Mouse (Mus musculus) intestine, embryonic 15.5 days (tissue): ENCODE results near the gene Limch1. TPM values are rescaled to one million over a fixed set of nuclear protein-coding genes. Genes with fewer than 3 reads are reported as not detected.

Source experiments
- ATAC-seq: fragments of 200-750 bp; cut with Nextera tagmentation; 2 replicates; pipeline ENCODE4 v1.8.0; 2017; ENCODE audit warnings: moderate TSS enrichment, moderate library complexity
- H3K27ac ChIP-seq: fragments of 300-500 bp; sonication (generic); 2 replicates; pipeline ENCODE4 v1.5.1; 2015; ENCODE audit warnings: mild to moderate bottlenecking, inconsistent platforms
- H3K27me3 ChIP-seq: fragments of 300-500 bp; sonication (generic); replicated peaks from 2 replicates; pipeline ENCODE4 v1.6.1; 2015; ENCODE audit warnings: inconsistent platforms
- H3K36me3 ChIP-seq: fragments of 300-500 bp; sonication (generic); 2 replicates; pipeline ENCODE4 v1.6.1; 2015; ENCODE audit warnings: inconsistent platforms
- H3K4me1 ChIP-seq: fragments of 300-500 bp; sonication (generic); replicated peaks from 2 replicates; pipeline ENCODE4 v1.6.1; 2015; ENCODE audit warnings: inconsistent platforms
- H3K4me2 ChIP-seq: fragments of 300-500 bp; sonication (generic); replicated peaks from 2 replicates; pipeline ENCODE4 v1.6.1; 2015; ENCODE audit warnings: mild to moderate bottlenecking, inconsistent platforms
- H3K4me3 ChIP-seq: fragments of 300-500 bp; sonication (generic); replicated peaks from 2 replicates; pipeline ENCODE4 v1.5.1; 2015; ENCODE audit warnings: inconsistent platforms
- H3K9ac ChIP-seq: fragments of 300-500 bp; sonication (generic); 2 replicates; pipeline ENCODE4 v1.6.1; 2015; ENCODE audit warnings: inconsistent platforms
- H3K9me3 ChIP-seq: fragments of 300-500 bp; sonication (generic); 2 replicates; pipeline ENCODE4 v1.6.1; 2016; ENCODE audit warnings: inconsistent platforms
- WGBS: fragments of 180-500 bp; shearing (Covaris S2); methylation state at CpG from one replicate; pipeline ENCODE4 v1.1.7; 2015; 5-methylcytosine and 5-hydroxymethylcytosine counted together
- polyA plus RNA-seq: library from polyadenylated mRNA; unstranded; fragments of >200 nt; fragmentation: Nextera tagmentation; extraction: Ambion mirVana; gene quantifications from 2 replicates; pipeline ENCODE4 v1.2.1, GENCODE M21; 2015

Limch1 gene
- polyA plus RNA-seq, 1 experiment from 2014 or later = 11.7 TPM

DNA sequence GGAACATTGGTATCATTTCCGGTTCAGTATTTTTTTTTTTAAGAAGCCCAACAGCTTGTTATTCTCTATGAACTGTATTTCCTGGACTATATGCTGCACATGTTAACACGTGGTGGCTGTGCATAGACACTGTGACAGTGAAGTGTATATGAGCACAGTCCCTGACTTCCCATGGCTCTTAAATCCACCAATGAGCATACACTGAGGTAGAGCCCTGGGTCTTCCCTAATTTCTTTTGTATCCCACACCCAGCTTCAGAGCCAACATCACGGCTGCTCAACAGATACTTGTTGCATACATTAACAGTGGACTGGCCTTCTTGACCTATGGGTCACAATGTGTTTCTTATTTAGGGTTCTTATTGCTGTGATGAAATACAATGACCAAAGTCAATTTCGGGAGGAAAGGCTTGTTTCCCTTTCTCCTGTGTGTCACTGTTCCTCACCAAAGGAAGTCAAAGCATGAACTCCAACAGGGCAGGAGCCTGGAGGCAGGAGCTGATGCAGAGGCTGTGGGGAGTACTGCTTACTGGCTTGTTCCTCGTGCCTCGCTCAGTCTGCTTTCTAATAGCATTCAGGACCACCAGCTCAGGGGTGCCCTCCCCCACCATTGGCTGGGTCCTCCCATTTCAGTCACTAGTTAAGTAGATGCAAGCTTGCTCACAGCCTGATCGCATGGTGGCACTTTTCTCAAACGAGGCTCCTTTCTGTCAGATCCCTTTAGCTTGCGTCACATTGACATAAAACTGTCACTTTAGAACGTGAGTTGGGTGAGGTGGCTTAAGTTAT lies 130.6 kb downstream of the Limch1 start:
- no peak overlapping the region for H3K9ac ChIP-seq
- H3K36me3 ChIP-seq = no peaks in the 10 kb centered on the region
- no peaks in the 10 kb centered on the region for H3K4me1 ChIP-seq
- H3K9me3 ChIP-seq = no peaks in the 10 kb centered on the region
- no peak overlapping the region for H3K4me3 ChIP-seq
- H3K27me3 ChIP-seq = no peaks in the 10 kb centered on the region
- H3K4me2 ChIP-seq = no peak overlapping the region
- no peak overlapping the region for H3K27ac ChIP-seq
- ATAC-seq = no peak
- WGBS = 62% methylated on average over 10 of the region's 10 CpGs

DNA sequence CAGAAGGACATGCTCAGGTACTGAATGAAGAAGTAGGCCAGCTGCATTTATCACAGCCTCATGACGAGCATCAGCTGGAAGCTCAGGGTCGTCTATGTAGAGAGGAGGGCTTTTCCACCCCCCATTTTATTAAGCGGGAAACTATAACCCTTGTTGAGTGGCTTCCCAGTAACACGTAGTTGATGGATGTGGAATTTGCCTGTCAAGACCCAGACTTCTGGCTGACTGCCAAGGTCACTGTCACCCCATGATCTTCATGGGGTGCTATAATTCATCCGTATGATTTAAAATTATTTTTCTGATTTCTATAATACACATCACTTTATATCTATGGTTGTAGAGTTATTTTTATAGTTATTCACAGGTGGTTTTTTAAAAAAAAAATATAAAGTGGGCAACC lies 131.4 kb downstream of the Limch1 start:
- ATAC-seq = no peak
- no peaks in the 10 kb centered on the region for H3K27me3 ChIP-seq
- no peak overlapping the region for H3K4me2 ChIP-seq
- no peak overlapping the region for H3K9ac ChIP-seq
- H3K9me3 ChIP-seq = no peaks in the 10 kb centered on the region
- H3K4me1 ChIP-seq = no peaks in the 10 kb centered on the region
- no peak overlapping the region for H3K4me3 ChIP-seq
- 60% methylated on average over 5 of the region's 5 CpGs for WGBS
- H3K27ac ChIP-seq = no peak overlapping the region
- no peaks in the 10 kb centered on the region for H3K36me3 ChIP-seq

DNA sequence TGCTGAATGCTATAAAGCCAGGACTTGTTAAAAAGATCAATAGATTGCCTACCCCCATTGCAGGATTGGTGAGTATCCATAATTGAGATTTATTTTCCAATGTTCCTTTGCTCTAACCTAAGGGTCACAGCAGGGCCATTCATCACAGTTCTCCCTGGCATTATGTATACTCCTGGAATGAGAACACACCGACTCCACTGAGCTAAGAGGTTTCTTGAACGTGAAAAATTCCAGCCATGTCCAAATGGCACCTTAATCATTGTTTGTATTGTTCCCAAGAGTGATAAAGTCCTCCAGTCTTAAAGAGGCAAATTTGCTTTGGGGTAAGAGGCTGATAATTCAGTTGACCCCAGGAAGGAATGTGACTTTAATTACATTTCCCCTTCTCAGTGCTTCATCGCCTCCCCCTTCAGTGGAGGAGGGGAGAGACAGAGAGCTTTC lies 136.3 kb downstream of the Limch1 start:
- H3K9ac ChIP-seq = no peak overlapping the region
- WGBS = 19% methylated on average over 3 of the region's 3 CpGs
- no peak overlapping the region for H3K27ac ChIP-seq
- H3K9me3 ChIP-seq = 0 out of 2 replicates have a peak, but pooled peaks cover 3% of the 10 kb centered on the region
- H3K4me2 ChIP-seq = no peak overlapping the region
- H3K4me3 ChIP-seq = no peak overlapping the region
- no peak for ATAC-seq
- no peaks in the 10 kb centered on the region for H3K27me3 ChIP-seq
- H3K4me1 ChIP-seq = no peaks in the 10 kb centered on the region
- H3K36me3 ChIP-seq = no peaks in the 10 kb centered on the region

DNA sequence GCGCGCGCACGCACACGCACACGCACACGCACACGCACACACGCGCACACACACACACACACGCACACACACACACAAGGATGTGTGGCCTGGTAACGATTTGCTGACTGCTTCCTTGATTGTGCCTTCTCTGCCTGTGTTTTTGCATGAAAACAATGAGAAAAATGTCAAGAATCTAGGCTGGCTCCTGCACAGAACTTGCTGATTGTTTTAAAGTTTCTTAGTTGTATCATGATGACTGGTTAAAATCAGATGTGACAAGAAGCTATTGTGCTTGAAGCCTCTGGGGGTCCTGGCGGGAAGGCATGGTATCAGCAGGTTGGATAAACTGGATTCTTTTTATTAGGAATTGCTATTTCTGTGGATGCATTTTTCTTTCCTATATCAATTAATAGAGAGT lies 137.1 kb downstream of the Limch1 start:
- Histone ChIP-seq H3K27ac (no peak overlapping the region), H3K27me3 (no peaks in the 10 kb centered on the region), H3K36me3 (no peaks in the 10 kb centered on the region), H3K9me3 (0 out of 2 replicates have a peak, but pooled peaks cover 3% of the 10 kb centered on the region), H3K4me1 (no peaks in the 10 kb centered on the region), H3K4me2 (no peak overlapping the region), H3K9ac (no peak overlapping the region), H3K4me3 (no peak overlapping the region)
- WGBS = 82% methylated on average over 13 of the region's 13 CpGs
- ATAC-seq = no peak

DNA sequence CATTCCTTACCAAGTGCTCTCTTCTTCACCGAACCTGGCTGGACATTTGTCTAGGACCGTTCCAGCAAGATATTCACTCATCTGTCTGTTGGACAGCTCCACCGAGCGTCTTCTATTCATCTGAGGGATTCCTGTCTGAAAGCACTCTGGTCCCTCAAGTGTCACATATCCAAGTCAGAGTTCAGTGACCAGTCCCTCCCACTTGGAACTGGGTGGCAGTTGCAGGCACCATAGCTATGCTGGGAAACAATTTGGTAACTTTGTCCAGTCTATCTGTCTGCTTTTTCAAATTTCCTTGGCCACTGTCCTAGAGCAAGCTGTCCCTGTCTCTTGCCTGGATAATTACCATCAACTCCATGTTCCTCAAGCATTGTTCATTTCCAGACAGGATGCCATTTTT lies 138.9 kb downstream of the Limch1 start:
- Histone ChIP-seq H3K4me1 (no peaks in the 10 kb centered on the region), H3K4me2 (no peak overlapping the region), H3K27ac (no peak overlapping the region), H3K27me3 (no peaks in the 10 kb centered on the region), H3K4me3 (no peak overlapping the region), H3K9me3 (0 out of 2 replicates have a peak, but pooled peaks cover 3% of the 10 kb centered on the region), H3K9ac (no peak overlapping the region), H3K36me3 (no peaks in the 10 kb centered on the region)
- WGBS = 78% methylated on average over 4 of the region's 4 CpGs
- no peak for ATAC-seq

DNA sequence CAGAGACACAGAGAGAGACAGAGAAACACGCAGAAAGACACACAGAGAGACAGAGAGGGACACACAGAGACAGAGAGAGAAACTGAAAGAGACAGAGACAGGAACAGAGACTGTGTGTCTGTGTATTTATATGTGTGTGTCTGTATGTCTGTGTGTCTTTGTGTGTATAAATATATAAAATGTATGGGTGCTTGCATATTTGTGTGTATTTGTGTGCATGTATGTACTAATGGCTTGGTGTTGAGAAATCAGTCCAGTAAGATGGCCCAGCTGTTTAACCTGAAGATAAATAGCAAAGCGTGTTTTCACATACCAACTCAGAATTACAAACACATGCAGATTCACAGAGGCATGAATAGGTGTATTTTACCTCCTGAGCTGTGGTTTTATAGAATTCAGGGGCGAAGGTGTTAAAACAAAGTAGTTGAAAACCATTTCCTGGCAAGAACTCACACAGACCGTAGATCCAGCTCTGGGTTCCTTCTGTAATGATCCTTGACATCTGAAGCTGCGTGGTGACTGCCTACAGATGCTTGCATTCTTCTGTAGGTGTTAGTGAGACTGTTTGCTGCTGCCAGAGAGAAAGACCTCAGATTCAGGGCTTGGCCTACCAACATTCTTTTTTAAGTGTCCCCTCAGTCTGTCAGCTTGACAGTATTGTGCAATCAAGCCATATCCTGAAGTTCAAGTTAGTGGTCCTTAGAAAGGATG lies 140.9 kb downstream of the Limch1 start:
- 0 out of 2 replicates have a peak, but pooled peaks cover 3% of the 10 kb centered on the region for H3K9me3 ChIP-seq
- 77% methylated on average over 5 of the region's 5 CpGs for WGBS
- no peak overlapping the region for H3K9ac ChIP-seq
- H3K4me2 ChIP-seq = no peak overlapping the region
- H3K36me3 ChIP-seq = no peaks in the 10 kb centered on the region
- no peaks in the 10 kb centered on the region for H3K4me1 ChIP-seq
- no peaks in the 10 kb centered on the region for H3K27me3 ChIP-seq
- no peak for ATAC-seq
- no peak overlapping the region for H3K4me3 ChIP-seq
- no peak overlapping the region for H3K27ac ChIP-seq

DNA sequence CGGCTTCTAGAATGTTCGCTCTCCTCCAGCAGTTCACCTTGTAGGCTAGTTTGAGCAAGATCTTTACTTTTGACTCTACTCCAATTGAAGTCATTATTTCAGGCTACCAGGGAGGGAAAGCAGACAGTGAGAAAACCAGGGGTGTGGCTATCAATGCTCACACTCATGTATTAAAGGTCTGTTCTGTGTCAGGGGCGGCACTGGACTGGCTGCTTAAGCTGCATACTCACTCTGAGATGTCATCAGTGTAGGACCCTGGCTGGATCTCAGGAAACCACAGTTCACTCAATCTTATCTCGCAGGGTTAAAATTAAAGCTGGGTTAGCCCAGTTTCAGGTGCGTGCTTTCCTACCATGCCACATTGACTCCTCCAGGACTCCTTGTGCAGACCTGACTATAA lies 142.4 kb downstream of the Limch1 start:
- H3K36me3 ChIP-seq = no peaks in the 10 kb centered on the region
- no peaks in the 10 kb centered on the region for H3K4me1 ChIP-seq
- no peak for ATAC-seq
- H3K9me3 ChIP-seq = 0 out of 2 replicates have a peak, but pooled peaks cover 3% of the 10 kb centered on the region
- H3K27me3 ChIP-seq = no peaks in the 10 kb centered on the region
- WGBS = 81% methylated on average over 5 of the region's 5 CpGs
- H3K9ac ChIP-seq = no peak overlapping the region
- no peak overlapping the region for H3K4me3 ChIP-seq
- no peak overlapping the region for H3K27ac ChIP-seq
- no peak overlapping the region for H3K4me2 ChIP-seq

DNA sequence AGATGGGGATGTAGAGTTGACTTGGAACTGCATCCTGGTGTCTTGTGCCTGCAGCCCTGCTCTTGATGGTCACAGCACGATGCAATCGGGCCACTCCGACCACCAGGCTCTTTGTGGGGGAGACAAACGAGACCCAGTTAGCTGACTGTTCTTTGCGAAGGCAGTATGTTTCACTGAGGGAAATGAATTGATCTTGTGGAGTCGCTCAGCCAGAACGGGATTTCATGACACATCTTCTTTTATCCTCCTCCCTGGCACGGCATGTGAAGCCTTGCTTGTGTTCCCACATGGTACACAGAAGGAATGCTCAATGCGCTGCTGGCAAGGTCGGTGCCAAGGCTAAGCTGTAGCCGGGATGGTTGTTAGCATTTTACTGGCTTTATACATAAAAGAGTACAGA lies 143.7 kb downstream of the Limch1 start:
- 0 out of 2 replicates have a peak, but pooled peaks cover 3% of the 10 kb centered on the region for H3K9me3 ChIP-seq
- WGBS = 89% methylated on average over 11 of the region's 11 CpGs

DNA sequence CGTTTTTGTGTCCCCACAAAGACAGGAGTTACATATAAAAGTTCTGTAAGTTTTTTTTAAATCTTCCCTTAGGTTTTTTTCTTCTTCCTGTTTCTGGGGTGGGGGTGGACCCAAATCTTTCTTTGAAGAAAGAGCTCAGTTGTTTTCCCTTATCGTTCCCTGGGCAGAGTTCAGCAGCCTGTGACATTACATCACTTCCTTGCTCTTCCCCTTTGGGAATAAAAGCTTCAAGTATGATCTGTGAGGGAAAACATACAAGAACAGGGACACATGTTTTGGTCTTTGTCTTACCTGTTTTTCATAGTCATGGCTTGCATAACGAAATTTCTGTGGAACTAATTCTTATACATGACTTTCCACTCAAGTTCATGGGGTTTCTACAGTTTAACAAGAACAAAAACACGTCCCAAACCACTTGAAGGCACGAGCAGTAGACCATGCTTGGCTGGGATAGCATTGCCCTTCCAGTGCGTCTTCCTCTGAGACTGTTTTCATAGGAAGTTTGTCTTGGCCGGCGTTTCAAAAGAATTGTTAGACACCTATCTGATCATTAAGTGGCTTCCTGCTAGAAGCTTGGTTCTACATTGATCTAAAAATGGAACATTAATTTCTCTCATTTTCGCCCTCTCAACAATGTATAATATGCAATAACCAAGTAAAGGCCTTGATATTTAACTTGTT lies 150.0 kb downstream of the Limch1 start:
- H3K4me1 ChIP-seq = no peaks in the 10 kb centered on the region
- H3K36me3 ChIP-seq = no peaks in the 10 kb centered on the region
- H3K4me3 ChIP-seq = no peak overlapping the region
- H3K27me3 ChIP-seq = no peaks in the 10 kb centered on the region
- no peaks in the 10 kb centered on the region for H3K9me3 ChIP-seq
- WGBS = 82% methylated on average over 9 of the region's 9 CpGs
- H3K27ac ChIP-seq = no peak overlapping the region
- no peak for ATAC-seq
- no peak overlapping the region for H3K9ac ChIP-seq
- no peak overlapping the region for H3K4me2 ChIP-seq

More for the DNA sequence above, 143.7 kb downstream of the Limch1 start:
- Histone ChIP-seq H3K4me2 (no peak overlapping the region), H3K4me1 (no peaks in the 10 kb centered on the region), H3K36me3 (no peaks in the 10 kb centered on the region), H3K9ac (no peak overlapping the region), H3K4me3 (no peak overlapping the region), H3K27me3 (no peaks in the 10 kb centered on the region), H3K27ac (no peak overlapping the region)
- no peak for ATAC-seq

DNA sequence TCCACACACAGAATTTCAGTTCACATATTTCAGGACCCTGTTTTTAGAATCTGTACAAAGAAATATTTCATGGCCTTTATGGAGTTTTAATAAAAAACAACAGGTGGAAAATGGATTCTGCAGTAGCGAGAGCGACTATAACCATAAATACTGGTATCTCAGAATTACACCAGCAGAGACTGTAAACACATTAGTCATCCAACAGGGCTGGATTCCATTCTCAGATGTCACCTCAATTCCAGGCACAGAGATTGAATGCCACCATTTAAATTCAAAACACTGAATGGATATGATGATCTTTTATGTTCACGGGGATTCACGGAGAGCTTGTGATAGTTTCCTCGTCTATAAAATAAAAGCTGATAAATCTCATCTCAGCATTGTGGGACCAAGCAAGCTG lies 152.0 kb downstream of the Limch1 start:
- Histone ChIP-seq H3K9ac (no peak overlapping the region), H3K9me3 (no peaks in the 10 kb centered on the region)
- 66% methylated on average over 5 of the region's 5 CpGs for WGBS

DNA sequence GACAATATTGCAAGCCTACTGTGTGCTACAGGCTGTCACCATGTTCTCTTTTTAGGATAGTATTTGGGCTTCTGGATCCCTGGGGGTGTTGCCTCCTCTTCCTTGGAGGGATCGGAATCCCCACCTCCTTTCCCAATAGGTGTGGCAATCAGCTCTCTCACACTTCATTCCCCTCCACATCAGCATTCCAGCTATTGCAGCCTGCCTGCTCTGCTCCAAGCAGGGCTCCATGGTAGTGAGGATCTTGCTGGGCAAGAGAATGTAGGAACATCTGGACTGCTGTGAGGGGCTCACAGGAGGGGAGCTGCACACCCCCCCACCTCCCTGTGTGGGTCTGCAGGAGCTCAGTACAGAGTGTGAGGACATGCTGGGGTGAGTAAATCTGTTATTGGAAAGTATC lies 152.6 kb downstream of the Limch1 start:
- Histone ChIP-seq H3K9ac (no peak overlapping the region), H3K27ac (no peak overlapping the region), H3K4me2 (no peak overlapping the region), H3K9me3 (no peaks in the 10 kb centered on the region), H3K27me3 (no peaks in the 10 kb centered on the region), H3K36me3 (no peaks in the 10 kb centered on the region), H3K4me3 (no peak overlapping the region), H3K4me1 (no peaks in the 10 kb centered on the region)
- 62% methylated on average over 1 of the region's 1 CpGs for WGBS
- ATAC-seq = no peak

More for the DNA sequence above, 152.0 kb downstream of the Limch1 start:
- no peaks in the 10 kb centered on the region for H3K36me3 ChIP-seq
- ATAC-seq = no peak
- H3K4me3 ChIP-seq = no peak overlapping the region
- no peak overlapping the region for H3K4me2 ChIP-seq
- H3K27ac ChIP-seq = no peak overlapping the region
- no peaks in the 10 kb centered on the region for H3K4me1 ChIP-seq
- no peaks in the 10 kb centered on the region for H3K27me3 ChIP-seq

DNA sequence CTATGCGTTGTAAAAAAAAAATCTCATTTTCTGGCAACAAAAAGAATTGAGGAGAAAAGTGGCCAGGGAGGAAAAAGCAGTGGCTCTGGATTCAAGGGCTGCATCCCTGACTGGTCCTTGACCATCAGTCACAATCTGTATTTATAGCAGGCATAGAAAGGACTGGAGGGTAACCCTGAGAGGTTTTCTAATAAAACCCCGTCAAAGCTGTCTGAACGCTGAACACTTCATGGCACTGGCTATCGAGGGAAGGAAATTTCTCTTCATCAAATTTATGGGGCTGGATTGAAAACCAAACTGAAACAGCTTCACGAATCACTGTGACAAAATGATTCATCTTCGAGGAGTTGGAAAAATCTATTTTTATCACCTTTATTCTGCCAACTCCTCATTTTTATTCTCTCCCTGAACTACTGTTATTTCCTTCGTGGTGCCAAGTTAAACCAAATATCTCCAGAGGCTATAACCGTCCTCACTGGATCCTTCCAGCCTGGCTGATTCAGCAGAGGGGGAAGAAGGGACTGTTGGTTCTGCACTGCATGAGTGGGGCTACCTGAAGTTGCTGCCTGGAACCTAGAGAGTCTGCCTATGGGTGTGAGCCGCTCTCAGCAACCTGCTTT lies 153.3 kb downstream of the Limch1 start:
- H3K27me3 ChIP-seq = no peaks in the 10 kb centered on the region
- no peaks in the 10 kb centered on the region for H3K36me3 ChIP-seq
- WGBS = 73% methylated on average over 9 of the region's 9 CpGs
- ATAC-seq = no peak
- H3K27ac ChIP-seq = no peak overlapping the region
- no peak overlapping the region for H3K4me3 ChIP-seq
- no peaks in the 10 kb centered on the region for H3K9me3 ChIP-seq
- H3K4me1 ChIP-seq = no peaks in the 10 kb centered on the region
- H3K9ac ChIP-seq = no peak overlapping the region
- H3K4me2 ChIP-seq = no peak overlapping the region
